Mouse (Mus musculus): ENCODE data around the gene Top1. TPM values are rescaled to one million over a fixed set of nuclear protein-coding genes. Genes with fewer than 3 reads are reported as not detected.

The Top1 gene
- total and polyA plus RNA-seq, 3 experiments: 89.8 to 312 (median 91.3) TPM

- Histone ChIP-seq H3K27ac (ENCODE audit: insufficient read depth, low read depth) (no peak overlapping the region), H3K4me3 (replicated peaks in 1 of 3; ENCODE audit: low read depth in 2 of 3, low read length in 2 of 3, poor library complexity in 1 of 3) (no peak overlapping the region), H3K4me1 (ENCODE audit: control insufficient read depth in 1 of 2, insufficient read depth in 2 of 2) (peaks cover 14 to 30% of the 10 kb centered on the region in 2 experiments), H3K36me3 (replicated peaks in 1 of 2; ENCODE audit: control insufficient read depth in 1 of 2, insufficient read depth in 1 of 2, low read length in 1 of 2) (no peaks in the 10 kb centered on the region), H3K4me2 (ENCODE audit: insufficient read depth, low read depth, poor library complexity, severe bottlenecking) (no peak overlapping the region), H3K9ac (ENCODE audit: insufficient read depth, low read depth) (no peak overlapping the region), H3K9me3 (replicated peaks; ENCODE audit: low read length) (peaks cover 3% of the 10 kb centered on the region), H3K27me3 (replicated peaks) (no peaks in the 10 kb centered on the region), H3K79me2 (replicated peaks; ENCODE audit: control insufficient read depth, extremely low read depth, insufficient read depth, poor library complexity, severe bottlenecking) (no peaks in the 10 kb centered on the region)
- no peak for DNase-seq (ENCODE audit: extremely low read depth)
- TF ChIP-seq ELF1 (IDR thresholded peaks at IDR 0.05; ENCODE audit: low read depth, low read length): no peak
- TF ChIP-seq PAX5 (IDR thresholded peaks at IDR 0.05; ENCODE audit: low read length): no peak
- TF ChIP-seq JUND (conservative IDR thresholded peaks at IDR 0.05; ENCODE audit: low read depth, low read length): no peak
- no peak for TF ChIP-seq MAFK (IDR thresholded peaks at IDR 0.05; ENCODE audit: insufficient replicate concordance, low read length)
- no peak for TF ChIP-seq CHD1 (IDR thresholded peaks at IDR 0.05; ENCODE audit: low read depth, low read length)
- TF ChIP-seq TCF12 (IDR thresholded peaks at IDR 0.05; ENCODE audit: low read depth, low read length): no peak
- no peak for TF ChIP-seq BHLHE40 (IDR thresholded peaks at IDR 0.05; ENCODE audit: low read depth, low read length)
- no peak for TF ChIP-seq E2F4 (IDR thresholded peaks at IDR 0.05; ENCODE audit: insufficient replicate concordance, low read depth, low read length)
- TF ChIP-seq POLR2AphosphoS2 (IDR thresholded peaks at IDR 0.05; ENCODE audit: low read depth, low read length): no peak
- TF ChIP-seq IRF4 (IDR thresholded peaks at IDR 0.05; ENCODE audit: low read depth, low read length): no peak
- no peak for TF ChIP-seq KAT2A (IDR thresholded peaks at IDR 0.05; ENCODE audit: insufficient replicate concordance, low read length)
- in situ Hi-C loops (cut with MboI; ENCODE audit: low pct_ligation_motif_present, low pct_unique_long_range_greater_than_20kb, low sequenced_read_pairs): no loop called here
- dilution Hi-C loops (cut with MboI; ENCODE audit: extremely low pct_ligation_motif_present, extremely low pct_unique_long_range_greater_than_20kb, low sequenced_read_pairs): no loop called here
Measured at GRCm38 (mm10) chr2:160617741-160618140, 27.9 kb upstream of the Top1 start.

- TF ChIP-seq HCFC1 (IDR thresholded peaks at IDR 0.05; ENCODE audit: low read depth, low read length) (no peak), MAX (IDR thresholded peaks at IDR 0.05; ENCODE audit: low read length) (no peak), MXI1 (IDR thresholded peaks at IDR 0.05; ENCODE audit: low read depth, low read length) (no peak), BHLHE40 (IDR thresholded peaks at IDR 0.05; ENCODE audit: low read depth, low read length) (no peak), IRF4 (IDR thresholded peaks at IDR 0.05; ENCODE audit: low read depth, low read length) (no peak), RAD21 (IDR thresholded peaks at IDR 0.05; ENCODE audit: low read depth, low read length) (no peak), SIN3A (IDR thresholded peaks at IDR 0.05; ENCODE audit: low read length) (no peak)
- Histone ChIP-seq H3K9me3 (replicated peaks; ENCODE audit: low read length) (peaks cover 5% of the 10 kb centered on the region), H3K79me2 (replicated peaks; ENCODE audit: control insufficient read depth, extremely low read depth, insufficient read depth, poor library complexity, severe bottlenecking) (no peaks in the 10 kb centered on the region), H3K4me1 (ENCODE audit: control insufficient read depth in 1 of 2, insufficient read depth in 2 of 2) (peaks cover 14 to 40% of the 10 kb centered on the region in 2 experiments), H3K4me3 (replicated peaks in 1 of 3; ENCODE audit: low read depth in 2 of 3, low read length in 2 of 3, poor library complexity in 1 of 3) (no peak overlapping the region), H3K27me3 (replicated peaks) (no peaks in the 10 kb centered on the region), H3K36me3 (replicated peaks in 1 of 2; ENCODE audit: control insufficient read depth in 1 of 2, insufficient read depth in 1 of 2, low read length in 1 of 2) (no peaks in the 10 kb centered on the region), H3K27ac (ENCODE audit: insufficient read depth, low read depth) (no peak overlapping the region), H3K4me2 (ENCODE audit: insufficient read depth, low read depth, poor library complexity, severe bottlenecking) (no peak overlapping the region), H3K9ac (ENCODE audit: insufficient read depth, low read depth) (no peak overlapping the region)
- dilution Hi-C loops (cut with MboI; ENCODE audit: extremely low pct_ligation_motif_present, extremely low pct_unique_long_range_greater_than_20kb, low sequenced_read_pairs): no loop called here
- in situ Hi-C loops (cut with MboI; ENCODE audit: low pct_ligation_motif_present, low pct_unique_long_range_greater_than_20kb, low sequenced_read_pairs): no loop called here
- DNase-seq (ENCODE audit: extremely low read depth): no peak
Measured at GRCm38 (mm10) chr2:160618619-160619220, 27.0 kb upstream of the Top1 start.

Measured in CH12.LX (cell line).